Mouse (Mus musculus) heart, embryonic 16.5 days (tissue): ENCODE data around the gene Esyt1. TPM values are rescaled to one million over a fixed set of nuclear protein-coding genes. Genes with fewer than 3 reads are reported as not detected.

Experiments
- ATAC-seq: fragments of 200-750 bp; cut with Nextera tagmentation; replicated peaks from 2 replicates; pipeline ENCODE4 v1.8.0; 2017; ENCODE audit warnings: moderate number of reproducible peaks; ENCODE audit not compliant: insufficient read depth, low FRiP score; ENCODE audit errors: extremely low read depth
- H3K27ac ChIP-seq: fragments of 300-500 bp; sonication (generic); 2 replicates; pipeline ENCODE4 v1.5.1; 2014; ENCODE audit warnings: mild to moderate bottlenecking, low read length, control low read depth, moderate library complexity
- H3K27me3 ChIP-seq: fragments of 300-500 bp; sonication (generic); 2 replicates; pipeline ENCODE4 v1.6.1; 2014; ENCODE audit warnings: low read length, mixed read lengths; ENCODE audit not compliant: control insufficient read depth, insufficient read depth
- H3K36me3 ChIP-seq: fragments of 300-500 bp; sonication (generic); 2 replicates; pipeline ENCODE4 v1.6.1; 2014; ENCODE audit not compliant: control insufficient read depth, insufficient read depth
- H3K4me1 ChIP-seq: fragments of 300-500 bp; sonication (generic); 2 replicates; pipeline ENCODE4 v1.6.1; 2014; ENCODE audit warnings: low read length, mixed read lengths; ENCODE audit not compliant: control insufficient read depth, insufficient read depth
- H3K4me2 ChIP-seq: fragments of 300-500 bp; sonication (generic); 2 replicates; pipeline ENCODE4 v1.6.1; 2014; ENCODE audit warnings: low read depth, mild to moderate bottlenecking, control low read depth, low read length
- H3K4me3 ChIP-seq: fragments of 300-500 bp; sonication (generic); 2 replicates; pipeline ENCODE4 v1.5.1; 2014; ENCODE audit warnings: mild to moderate bottlenecking, control low read depth, low read length
- H3K9ac ChIP-seq: fragments of 300-500 bp; sonication (generic); 2 replicates; pipeline ENCODE4 v1.6.1; 2014; ENCODE audit warnings: low read length, control low read depth
- H3K9me3 ChIP-seq: fragments of 300-500 bp; sonication (generic); replicated peaks from 2 replicates; pipeline ENCODE4 v1.6.1; 2016; ENCODE audit warnings: low read length; ENCODE audit not compliant: control insufficient read depth
- WGBS: fragments of 180-500 bp; shearing (Covaris S2); extraction: QIAGEN DNeasy Blood & Tissue Kit; methylation state at CpG from one replicate; pipeline ENCODE4 v1.1.7; 2014; 5-methylcytosine and 5-hydroxymethylcytosine counted together
- polyA plus RNA-seq: library from polyadenylated mRNA; unstranded; fragments of >200 nt; fragmentation: Nextera tagmentation; extraction: Ambion mirVana; gene quantifications from 2 replicates; pipeline ENCODE4 v1.2.1, GENCODE M21; 2015

Gene Esyt1
- polyA plus RNA-seq, 1 experiment from 2014 or later: 22.5 TPM

DNA sequence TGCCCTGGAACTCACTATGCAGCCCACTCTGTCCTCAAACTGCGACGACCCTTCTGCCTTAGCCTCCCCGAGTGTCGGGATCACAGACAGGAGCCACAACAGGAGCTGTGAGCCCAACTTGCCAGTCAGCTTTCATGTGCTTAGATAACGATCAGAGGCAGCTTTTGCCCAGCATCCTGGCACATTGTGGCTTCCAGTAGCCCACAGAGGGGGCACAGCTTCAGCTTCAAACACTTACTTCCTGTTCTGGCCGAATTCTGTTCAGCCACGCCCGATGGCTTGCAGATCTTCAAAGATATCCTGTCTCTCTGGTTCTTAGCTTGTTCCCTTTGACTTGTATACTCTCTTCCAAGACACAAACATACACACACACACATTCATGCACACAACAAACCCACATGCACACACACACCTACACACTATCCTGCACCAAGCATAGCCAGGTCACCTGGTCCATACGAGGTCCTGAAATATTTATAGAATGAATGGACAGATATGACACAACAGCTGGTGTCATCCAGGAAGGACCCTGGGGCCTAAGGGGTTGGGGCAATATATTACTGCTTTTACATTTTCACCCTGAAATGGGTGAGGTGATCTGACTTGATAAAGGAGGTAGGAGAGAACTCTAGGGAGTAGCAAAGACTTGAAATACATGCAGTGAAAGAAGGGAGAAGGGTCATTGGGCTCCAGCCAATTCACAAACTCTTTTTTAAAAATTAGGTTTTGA is 20.9 kb downstream of the Esyt1 start:
- Histone ChIP-seq H3K9me3 (no peaks in the 10 kb centered on the region), H3K9ac (peak overlapping the region; percentile 34; the same call in 1 of the 2 replicates), H3K36me3 (no peaks in the 10 kb centered on the region), H3K27ac (peak overlapping the region; percentile 31), H3K4me3 (no peak overlapping the region), H3K4me1 (peaks cover 12% of the 10 kb centered on the region), H3K4me2 (no peak overlapping the region; the same call in 1 of the 2 replicates), H3K27me3 (no peaks in the 10 kb centered on the region)
- 54% methylated on average over 9 of the region's 9 CpGs for WGBS
- ATAC-seq: no peak

DNA sequence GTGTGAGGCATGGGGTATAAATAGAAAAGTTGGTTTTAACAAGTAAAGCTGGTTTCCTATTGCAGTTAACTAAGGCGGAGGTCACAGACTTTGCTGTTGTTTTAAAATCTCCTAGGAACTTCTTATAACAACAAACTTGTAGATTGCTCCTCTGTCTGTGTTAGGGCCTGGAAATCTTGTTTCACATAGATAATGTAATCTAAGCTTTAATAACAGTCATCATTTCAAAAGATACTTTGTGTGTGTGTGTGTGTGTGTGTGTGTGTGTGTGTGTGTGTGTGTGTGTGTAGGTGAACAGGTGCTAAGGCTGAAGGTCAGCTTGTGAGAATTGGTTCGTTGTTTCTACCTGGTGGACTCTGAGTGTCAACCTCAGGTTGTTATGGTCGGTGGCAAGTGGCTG is 21.7 kb downstream of the Esyt1 start:
- H3K4me1 ChIP-seq: peaks cover 12% of the 10 kb centered on the region
- no peaks in the 10 kb centered on the region for H3K27me3 ChIP-seq
- H3K4me2 ChIP-seq: no peak overlapping the region
- no peak overlapping the region for H3K27ac ChIP-seq
- H3K4me3 ChIP-seq: no peak overlapping the region
- ATAC-seq: no peak
- H3K36me3 ChIP-seq: no peaks in the 10 kb centered on the region
- no peak overlapping the region for H3K9ac ChIP-seq
- 80% methylated on average over 3 of the region's 3 CpGs for WGBS
- no peaks in the 10 kb centered on the region for H3K9me3 ChIP-seq

DNA sequence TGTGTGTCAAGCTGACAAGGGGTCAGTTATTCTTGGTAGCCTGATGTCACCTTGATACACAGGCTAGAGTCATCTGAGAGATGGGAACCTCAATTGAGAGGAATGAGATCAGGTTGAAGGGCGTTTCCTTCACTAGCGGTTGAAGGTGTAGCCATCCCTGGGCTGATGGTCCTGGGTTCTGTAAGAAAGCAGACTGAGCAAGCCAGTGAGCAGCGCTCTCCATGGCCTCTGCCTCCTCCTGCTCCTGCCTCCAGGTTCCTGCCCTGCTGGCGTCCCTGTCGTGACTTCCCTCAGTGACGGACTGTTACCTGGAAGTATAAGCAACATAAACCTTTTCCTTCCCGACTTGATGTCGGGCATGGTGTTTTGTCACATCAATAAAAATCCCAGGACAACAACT is 22.1 kb downstream of the Esyt1 start:
- no peak for ATAC-seq
- H3K36me3 ChIP-seq: no peaks in the 10 kb centered on the region
- peaks cover 12% of the 10 kb centered on the region for H3K4me1 ChIP-seq
- 78% methylated on average over 8 of the region's 8 CpGs for WGBS
- no peak overlapping the region for H3K27ac ChIP-seq
- H3K9me3 ChIP-seq: no peaks in the 10 kb centered on the region
- H3K9ac ChIP-seq: no peak overlapping the region
- no peak overlapping the region for H3K4me3 ChIP-seq
- no peak overlapping the region for H3K4me2 ChIP-seq
- no peaks in the 10 kb centered on the region for H3K27me3 ChIP-seq

DNA sequence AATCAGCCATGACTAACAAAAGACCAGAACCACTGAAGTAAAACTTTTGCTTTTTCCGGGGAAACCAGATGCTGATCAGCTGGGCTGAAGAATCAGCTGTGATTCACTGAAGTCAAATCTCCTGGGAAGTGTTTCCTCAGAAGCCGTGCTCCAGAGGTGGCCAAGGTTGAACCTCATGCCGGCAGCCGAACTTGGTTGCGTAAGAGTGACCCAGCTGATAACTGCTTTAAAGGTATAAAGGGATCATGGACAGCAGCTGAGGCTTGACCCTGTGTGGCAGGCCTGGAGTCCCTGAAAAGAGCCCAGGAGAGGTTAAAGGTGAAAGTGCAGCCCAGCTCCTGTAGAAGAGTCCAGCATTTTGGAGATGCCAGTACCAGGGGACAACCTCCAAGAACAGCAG is 23.3 kb downstream of the Esyt1 start:
- Histone ChIP-seq H3K9ac (no peak overlapping the region), H3K36me3 (no peaks in the 10 kb centered on the region), H3K27me3 (no peaks in the 10 kb centered on the region), H3K4me3 (no peak overlapping the region), H3K4me2 (no peak overlapping the region), H3K27ac (no peak overlapping the region), H3K9me3 (no peaks in the 10 kb centered on the region), H3K4me1 (peaks cover 19% of the 10 kb centered on the region)
- 68% methylated on average over 5 of the region's 5 CpGs for WGBS
- no peak for ATAC-seq

DNA sequence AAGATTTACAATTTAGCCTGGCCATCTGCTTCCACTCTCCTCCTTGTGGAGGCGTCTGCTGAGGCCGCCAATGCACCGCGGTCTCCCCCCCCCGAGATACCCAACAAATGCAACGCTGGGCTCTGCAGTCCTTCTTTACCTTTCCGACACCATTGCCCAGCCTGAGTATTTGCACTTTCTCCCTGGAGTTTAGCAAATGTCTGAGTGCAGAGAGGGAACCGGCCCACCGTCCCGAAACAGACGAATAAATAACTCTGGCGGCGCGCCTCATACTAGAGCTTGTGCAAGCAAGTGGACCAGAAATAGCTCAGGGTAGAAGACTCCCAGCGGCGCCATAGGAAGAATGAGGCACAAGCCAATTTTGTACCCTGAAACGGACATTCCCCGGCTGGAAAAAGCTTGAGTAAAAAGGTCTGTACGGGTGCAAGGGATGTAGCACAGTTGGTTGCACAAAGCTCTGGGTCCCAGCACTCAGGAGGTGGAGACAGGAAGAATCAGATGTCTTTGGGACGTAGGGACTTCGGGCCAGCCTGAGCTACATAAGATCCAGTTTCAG is 26.5 kb downstream of the Esyt1 start:
- Histone ChIP-seq H3K4me2 (peak overlapping the region; percentile 77), H3K9me3 (no peaks in the 10 kb centered on the region), H3K4me1 (peaks cover 32% of the 10 kb centered on the region), H3K9ac (peak overlapping the region; percentile 81), H3K27ac (peak overlapping the region; percentile 97), H3K27me3 (no peaks in the 10 kb centered on the region), H3K4me3 (peak overlapping the region; percentile 74), H3K36me3 (no peaks in the 10 kb centered on the region)
- ATAC-seq: peak; percentile 23
- WGBS: 1% methylated on average over 21 of the region's 21 CpGs

DNA sequence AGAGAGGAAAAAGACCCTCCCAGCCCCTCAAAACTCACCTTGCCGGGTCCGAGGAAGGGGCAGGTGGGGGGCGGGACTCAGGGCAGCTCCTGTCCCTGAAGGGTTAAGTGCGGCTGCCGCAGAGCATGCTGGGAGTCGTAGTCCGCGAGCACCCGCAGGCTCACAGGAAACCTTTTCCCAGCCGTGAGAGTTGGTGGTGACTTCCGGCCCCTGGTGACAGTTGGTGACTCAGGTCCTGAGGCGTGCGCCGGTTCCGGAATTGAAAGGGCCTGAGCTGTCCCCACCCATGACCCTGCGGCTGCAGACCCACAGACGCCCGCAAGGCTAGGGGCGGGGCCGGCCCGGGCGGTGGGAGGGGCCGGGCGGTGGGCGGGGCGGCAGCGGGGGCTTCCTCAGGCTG is 27.1 kb downstream of the Esyt1 start, which contains the start of gene Myl6b:
TSS of gene Myl6b (minus strand) at position 96 of the 400 bp plus-strand sequence.
- H3K9ac ChIP-seq: peak within 1 kb of the TSS; percentile 81
- H3K27ac ChIP-seq: peak within 1 kb of the TSS; percentile 97

DNA sequence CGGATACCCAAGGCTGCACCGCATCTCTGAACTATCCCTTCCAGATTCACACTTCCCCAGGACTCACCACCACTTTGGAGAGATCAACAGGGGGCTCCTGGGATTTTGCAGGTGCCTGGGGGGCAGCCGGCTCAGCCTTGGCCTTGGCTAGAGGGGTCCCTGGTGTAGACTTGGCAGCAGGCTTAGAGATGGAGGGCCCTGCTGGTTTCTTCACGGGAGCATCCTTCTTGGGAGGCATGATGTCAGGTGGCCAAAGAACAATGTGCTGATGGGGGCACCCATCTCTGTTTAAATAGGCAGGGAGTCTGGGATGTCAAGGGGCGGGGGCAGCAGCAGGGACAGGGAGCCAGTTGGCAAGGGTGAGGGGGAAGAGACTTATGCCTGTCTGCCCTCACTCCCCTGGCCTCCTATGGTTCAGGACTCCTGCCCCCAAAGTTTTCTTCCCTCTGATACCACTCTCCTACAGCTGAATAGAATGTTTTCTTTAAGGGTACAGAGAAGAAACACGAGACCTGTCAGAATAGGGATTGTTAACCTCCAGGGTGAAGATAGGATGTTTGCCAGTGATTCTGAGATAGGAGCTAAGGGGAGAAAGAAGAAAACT is 28.4 kb downstream of the Esyt1 start:
- WGBS: 47% methylated on average over 6 of the region's 6 CpGs
- H3K4me2 ChIP-seq: no peak overlapping the region
- no peaks in the 10 kb centered on the region for H3K27me3 ChIP-seq
- H3K4me1 ChIP-seq: peaks cover 29% of the 10 kb centered on the region
- no peaks in the 10 kb centered on the region for H3K36me3 ChIP-seq
- no peak overlapping the region for H3K4me3 ChIP-seq
- no peak overlapping the region for H3K27ac ChIP-seq
- H3K9me3 ChIP-seq: no peaks in the 10 kb centered on the region
- no peak for ATAC-seq
- H3K9ac ChIP-seq: no peak overlapping the region

More for the DNA sequence above, 27.1 kb downstream of the Esyt1 start, which contains the start of gene Myl6b:
- no peaks in the 10 kb centered on the region for H3K27me3 ChIP-seq
- H3K36me3 ChIP-seq: no peaks in the 10 kb centered on the region
- peaks cover 29% of the 10 kb centered on the region for H3K4me1 ChIP-seq
- no peaks in the 10 kb centered on the region for H3K9me3 ChIP-seq
- 2% methylated on average over 27 of the region's 27 CpGs for WGBS
- H3K4me3 ChIP-seq: peak within 1 kb of the TSS; percentile 74
- peak; percentile 90 for ATAC-seq
- peak within 1 kb of the TSS; percentile 77 for H3K4me2 ChIP-seq

DNA sequence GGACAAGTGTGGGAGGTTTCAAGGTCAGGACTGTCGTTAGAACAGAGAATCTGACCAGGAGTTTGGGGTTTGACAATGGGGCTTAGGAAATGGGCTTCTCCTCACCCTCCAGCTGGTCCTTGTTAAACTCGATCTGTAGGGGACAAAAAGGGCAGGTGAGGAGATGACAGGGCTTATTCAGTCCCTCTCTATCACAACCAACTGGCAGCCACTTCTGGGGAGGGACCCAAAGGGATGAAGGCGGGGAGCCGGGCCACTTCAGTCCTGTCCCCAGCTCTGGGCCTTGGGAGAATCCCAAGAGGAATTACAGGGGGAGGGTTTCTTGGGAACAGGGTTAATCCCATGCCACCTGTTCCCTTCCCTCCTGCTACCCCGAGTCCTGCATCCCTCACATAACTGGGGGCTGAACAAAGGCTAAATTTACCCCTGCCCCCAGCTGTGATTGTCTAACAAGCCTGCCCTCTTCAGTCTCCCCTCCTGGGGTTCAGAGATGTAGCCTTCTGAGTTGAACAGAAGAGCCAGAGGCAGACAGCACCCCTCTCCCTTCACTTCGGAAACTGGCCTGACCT is 29.1 kb downstream of the Esyt1 start:
- Histone ChIP-seq H3K27me3 (no peaks in the 10 kb centered on the region), H3K9ac (peak overlapping the region; percentile 28; the same call in 1 of the 2 replicates), H3K36me3 (peaks cover 4% of the 10 kb centered on the region), H3K4me2 (no peak overlapping the region), H3K4me1 (peaks cover 34% of the 10 kb centered on the region), H3K27ac (peak overlapping the region; percentile 61), H3K9me3 (no peaks in the 10 kb centered on the region), H3K4me3 (no peak overlapping the region)
- no peak for ATAC-seq
- WGBS: 20% methylated on average over 6 of the region's 6 CpGs

DNA sequence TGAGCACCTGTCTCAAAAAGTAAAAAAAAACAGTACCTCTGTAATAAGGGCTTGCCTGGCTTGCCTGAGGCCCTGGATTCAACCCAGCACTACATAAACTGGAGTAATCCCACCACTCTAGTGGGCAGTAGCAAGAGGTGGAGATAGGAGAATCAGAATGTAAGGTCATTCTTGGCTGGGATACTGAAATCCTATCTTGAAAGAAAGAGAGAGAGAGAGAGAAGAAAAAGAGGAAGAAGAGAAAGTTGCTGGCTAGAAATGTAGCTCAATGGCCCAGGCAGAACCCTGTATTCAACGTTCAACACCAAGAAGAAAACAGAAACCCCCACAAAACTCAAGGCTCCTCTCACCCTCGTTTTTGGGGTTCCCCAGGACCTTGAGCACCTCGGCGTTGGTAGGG is 29.8 kb downstream of the Esyt1 start:
- Histone ChIP-seq H3K27ac (peak overlapping the region; percentile 61), H3K4me2 (no peak overlapping the region), H3K9me3 (no peaks in the 10 kb centered on the region), H3K4me1 (peaks cover 40% of the 10 kb centered on the region), H3K27me3 (no peaks in the 10 kb centered on the region), H3K36me3 (peaks cover 10% of the 10 kb centered on the region), H3K4me3 (no peak overlapping the region), H3K9ac (peak overlapping the region; percentile 28; the same call in 1 of the 2 replicates)
- ATAC-seq: no peak
- WGBS: 71% methylated on average over 4 of the region's 4 CpGs
